23 mouse cellular contexts compared by ENCODE assay signal in genomic region chr14:68918526-68919045, GRCm38 (mm10).
DNase-seq lines count a peak whose midpoint lies in the region; TF ChIP-seq lines count a peak whose summit lies in the region.
"Had no signal": no experiment of that assay in that cellular context is flagged by ENCODE, and none has a peak within 500 bp of the region (broad histone marks: within the 10 kb centered on the region; RNA-seq: fewer than 3 reads in every experiment).

No protein-coding gene starts in this region.

- 74% methylated on average over 1 of the region's 1 CpGs for WGBS in liver, adult 2 months
- 20% methylated on average over 1 of the region's 1 CpGs for WGBS in spleen, adult 2 months

- no peak for TF ChIP-seq POLR2A in liver, adult 2 months (IDR thresholded peaks at IDR 0.05; ENCODE audit: extremely low read depth, insufficient read depth, low read length)
- TF ChIP-seq POLR2A in spleen, adult 2 months (IDR thresholded peaks at IDR 0.05; ENCODE audit: low read depth, low read length): no peak

- H3K27ac ChIP-seq in liver, adult 2 months (replicated peaks; ENCODE audit: insufficient read depth, low read depth, low read length): no peak overlapping the region
- peak overlapping the region; percentile 10; the same call in 1 of the 2 replicates for H3K27ac ChIP-seq in spleen, adult 2 months (ENCODE audit: insufficient read depth, low read length)
- H3K27ac ChIP-seq: forebrain, embryonic 10.5 days; forebrain, embryonic 13.5 days; heart, adult 2 months; heart, embryonic 10.5 days; heart, embryonic 13.5 days; hindbrain, embryonic 12.5 days; hindbrain, embryonic 15.5 days had no signal

- H3K4me1 ChIP-seq in liver, adult 2 months (ENCODE audit: control insufficient read depth, insufficient read depth, low read length): no peaks in the 10 kb centered on the region
- H3K4me1 ChIP-seq in spleen, adult 2 months (ENCODE audit: control insufficient read depth, insufficient read depth, insufficient read length): peaks cover 10% of the 10 kb centered on the region

- TF ChIP-seq CTCF in liver, adult 2 months (IDR thresholded peaks at IDR 0.05; ENCODE audit: low read depth, low read length): no peak
- TF ChIP-seq CTCF in spleen, adult 2 months (IDR thresholded peaks at IDR 0.05; ENCODE audit: extremely low read depth, insufficient read depth, insufficient read length, insufficient replicate concordance): no peak

- no peak overlapping the region for H3K9ac ChIP-seq in liver, adult 2 months (ENCODE audit: low read depth, low read length)
- H3K9ac ChIP-seq: forebrain, embryonic 13.5 days; heart, embryonic 13.5 days; hindbrain, embryonic 12.5 days; hindbrain, embryonic 15.5 days had no signal

- no peaks in the 10 kb centered on the region for H3K27me3 ChIP-seq in liver, adult 2 months (ENCODE audit: control insufficient read depth, insufficient read depth, low read length)
- no peaks in the 10 kb centered on the region for H3K27me3 ChIP-seq in spleen, adult 2 months (ENCODE audit: control insufficient read depth, insufficient read depth, low read length)
- H3K27me3 ChIP-seq: forebrain, embryonic 13.5 days; heart, embryonic 13.5 days; hindbrain, embryonic 12.5 days; hindbrain, embryonic 15.5 days had no signal

- no peak overlapping the region for H3K4me3 ChIP-seq in liver, adult 2 months (ENCODE audit: insufficient read depth, low read depth, low read length)
- no peak overlapping the region for H3K4me3 ChIP-seq in spleen, adult 2 months (ENCODE audit: extremely low read depth, insufficient read depth, insufficient read length)
- H3K4me3 ChIP-seq: forebrain, embryonic 10.5 days; forebrain, embryonic 13.5 days; heart, adult 2 months; heart, embryonic 10.5 days; heart, embryonic 13.5 days; hindbrain, embryonic 12.5 days; hindbrain, embryonic 15.5 days had no signal

- H3K36me3 ChIP-seq in liver, adult 2 months (ENCODE audit: control insufficient read depth, insufficient read depth, low read length): no peaks in the 10 kb centered on the region
- H3K36me3 ChIP-seq in spleen, adult 2 months (ENCODE audit: control insufficient read depth, insufficient read depth, low read length): no peaks in the 10 kb centered on the region
- H3K36me3 ChIP-seq: forebrain, embryonic 10.5 days; heart, embryonic 10.5 days; heart, embryonic 13.5 days; hindbrain, embryonic 12.5 days; hindbrain, embryonic 15.5 days had no signal

- H3K79me2 ChIP-seq in liver, adult 2 months (ENCODE audit: control insufficient read depth, insufficient read depth, low read length): no peaks in the 10 kb centered on the region

- peak; percentile 6 for DNase-seq in liver, adult 2 months (ENCODE audit: extremely low read depth, low read depth, low spot score)
- DNase-seq in liver: no peak
- DNase-seq in spleen, adult 2 months (ENCODE audit: low read depth in 1 of 2, low spot score in 2 of 2): peak; percentile 38 to 76
- no peak for DNase-seq in spleen, adult 12 weeks (ENCODE audit: low spot score)
- peak; percentile 74 to 77 for DNase-seq in spleen, postnatal 36 days (ENCODE audit: low spot score in 2 of 2)
- no peak for DNase-seq in layer of hippocampus, postnatal 25 days (ENCODE audit: extremely low spot score in 1 of 2, low spot score in 1 of 2)
- DNase-seq in embryo, embryonic 10.5 days (ENCODE audit: low spot score): no peak
- DNase-seq: adrenal gland, adult 8-10 months; adrenal gland, postnatal 25 days; cerebellum, adult 11-12 months; cerebellum, adult 8-10 months; cerebellum, postnatal 10 days; cerebellum, postnatal 36 days; gastrocnemius, postnatal 10 days; gastrocnemius, postnatal 36 days; heart, postnatal 14 days had no signal

Comparison
In these comparisons a context has a peak if more than half of its experiments do, and no peak if none do; other contexts are left out.
1. DNase-seq: peak in liver, adult 2 months (single experiment), spleen, adult 2 months (2 of 2) and spleen, postnatal 36 days (2 of 2); none in liver (single experiment), spleen, adult 12 weeks (single experiment), layer of hippocampus, postnatal 25 days (0 of 2) and embryo, embryonic 10.5 days (single experiment).